Mouse (Mus musculus): ENCODE measurements around the gene Krt79.

Gene Krt79

GRCm38 (mm10) chr15:101933024-101933423 lies 7.1 kb downstream of the Krt79 start:
- DNase-seq (ENCODE audit: low spot score), result no peak

GRCm38 (mm10) chr15:101929666-101930065 lies 10.5 kb downstream of the Krt79 start:
- no peak for DNase-seq (ENCODE audit: low spot score)

GRCm38 (mm10) chr15:101929087-101929486 lies 11.0 kb downstream of the Krt79 start:
- DNase-seq (ENCODE audit: low spot score), result no peak

GRCm38 (mm10) chr15:101927340-101928080 lies 12.6 kb downstream of the Krt79 start:
- DNase-seq (ENCODE audit: low spot score), result peak; percentile 29

- no peak for DNase-seq (ENCODE audit: low spot score)
Observed at GRCm38 (mm10) chr15:101925041-101925440, 15.1 kb downstream of the Krt79 start.

- no peak for DNase-seq (ENCODE audit: low spot score)
Observed at GRCm38 (mm10) chr15:101924635-101925034, 15.5 kb downstream of the Krt79 start, which contains the start of gene Krt4. Gene Krt4, minus strand, starts transcription at chr15:101924735.

- DNase-seq (ENCODE audit: low spot score), result no peak
Observed at GRCm38 (mm10) chr15:101922296-101922695, 17.8 kb downstream of the Krt79 start.

GRCm38 (mm10) chr15:101916072-101916471 lies 24.1 kb downstream of the Krt79 start:
- DNase-seq (ENCODE audit: low spot score), result no peak

GRCm38 (mm10) chr15:101904849-101905248 lies 35.3 kb downstream of the Krt79 start:
- no peak for DNase-seq (ENCODE audit: low spot score)

GRCm38 (mm10) chr15:101902171-101903149 lies 37.7 kb downstream of the Krt79 start:
- DNase-seq (ENCODE audit: low spot score), result no peak

GRCm38 (mm10) chr15:101895216-101895615 lies 44.9 kb downstream of the Krt79 start:
- DNase-seq (ENCODE audit: low spot score), result no peak

GRCm38 (mm10) chr15:101892820-101893219 lies 47.3 kb downstream of the Krt79 start, which contains the start of gene Krt76:
Gene Krt76, minus strand, starts transcription at chr15:101892920.
- no peak for DNase-seq (ENCODE audit: low spot score)

GRCm38 (mm10) chr15:101879776-101880175 lies 60.3 kb downstream of the Krt79 start:
- DNase-seq (ENCODE audit: low spot score), result no peak
